Mouse (Mus musculus): ENCODE results near the gene Evx2. TPM values are rescaled to one million over a fixed set of nuclear protein-coding genes. Genes with fewer than 3 reads are reported as not detected.

Evx2 gene
- not detected in 2 replicates for total RNA-seq (2012; rRNA removed)
- not detected for polyA plus RNA-seq (2012; ENCODE audit: insufficient read depth in 1 of 2, insufficient read length in 2 of 2, low read depth in 1 of 2, low replicate concordance in 2 of 2, missing spikeins in 1 of 2)

- Histone ChIP-seq H3K27ac (ENCODE audit: control insufficient read depth, low read depth, low read length) (no peak within 1 kb of the TSS), H3K4me1 (ENCODE audit: control insufficient read depth in 1 of 2, insufficient read depth in 2 of 2, low read length in 2 of 2) (no peaks in the 10 kb centered on the region), H3K4me3 (ENCODE audit: control insufficient read depth in 1 of 2, insufficient read depth in 1 of 2, low read depth in 2 of 2, low read length in 2 of 2) (no peak within 1 kb of the TSS), H3K36me3 (ENCODE audit: control insufficient read depth in 1 of 2, insufficient read depth in 2 of 2, low read length in 2 of 2) (no peaks in the 10 kb centered on the region), H3K79me2 (ENCODE audit: control insufficient read depth, insufficient read depth, low read length, poor library complexity) (no peaks in the 10 kb centered on the region), H3K9ac (ENCODE audit: control insufficient read depth, low read depth, low read length, poor library complexity, severe bottlenecking) (no peak within 1 kb of the TSS), H3K9me3 (replicated peaks; ENCODE audit: insufficient read depth, low read length) (no peaks in the 10 kb centered on the region), H3K27me3 (ENCODE audit: control insufficient read depth in 1 of 2, insufficient read depth in 2 of 2, low read length in 2 of 2) (no peaks in the 10 kb centered on the region)
- no peak for DNase-seq (ENCODE audit: low read depth, low spot score)
- TF ChIP-seq NRF1 (IDR thresholded peaks at IDR 0.05; ENCODE audit: insufficient read depth, low read depth, low read length, poor library complexity, severe bottlenecking) (no peak), TAL1 (IDR thresholded peaks at IDR 0.05; ENCODE audit: low read length) (no peak), POLR2A (IDR thresholded peaks at IDR 0.05; ENCODE audit: control insufficient read depth in 1 of 2, insufficient read depth in 1 of 2, low read depth in 1 of 2, low read length in 2 of 2, poor library complexity in 1 of 2) (no peak), BHLHE40 (IDR thresholded peaks at IDR 0.05; ENCODE audit: borderline replicate concordance, low read depth, low read length) (no peak), RCOR1 (IDR thresholded peaks at IDR 0.05; ENCODE audit: low read depth, low read length) (no peak), MAZ (IDR thresholded peaks at IDR 0.05; ENCODE audit: low read depth, low read length) (no peak), ZNF384 (IDR thresholded peaks at IDR 0.05; ENCODE audit: low read depth, low read length) (no peak), ZMIZ1 (IDR thresholded peaks at IDR 0.05; ENCODE audit: low read depth, low read length) (no peak), ELF1 (IDR thresholded peaks at IDR 0.05; ENCODE audit: low read depth, low read length) (no peak), JUND (IDR thresholded peaks at IDR 0.05; ENCODE audit: low read depth, low read length) (no peak), SIN3A (IDR thresholded peaks at IDR 0.05; ENCODE audit: low read length) (no peak), E2F4 (IDR thresholded peaks at IDR 0.05; ENCODE audit: borderline replicate concordance, low read depth, low read length) (no peak), MYC (IDR thresholded peaks at IDR 0.05; ENCODE audit: low read depth, low read length) (no peak), MAX (IDR thresholded peaks at IDR 0.05; ENCODE audit: low read length) (no peak), MEF2A (IDR thresholded peaks at IDR 0.05; ENCODE audit: extremely low read depth, insufficient replicate concordance, low read depth, low read length, poor library complexity, severe bottlenecking) (no peak), MAFK (IDR thresholded peaks at IDR 0.05; ENCODE audit: borderline replicate concordance, low read depth, low read length) (no peak), TCF12 (IDR thresholded peaks at IDR 0.05; ENCODE audit: low read depth, low read length) (no peak), USF2 (IDR thresholded peaks at IDR 0.05; ENCODE audit: borderline replicate concordance in 1 of 2, insufficient read depth in 1 of 2, low read depth in 1 of 2, low read length in 2 of 2) (no peak), ZC3H11A (IDR thresholded peaks at IDR 0.05; ENCODE audit: low read depth, low read length) (no peak), UBTF (IDR thresholded peaks at IDR 0.05; ENCODE audit: borderline replicate concordance, insufficient read depth, low read depth, low read length) (no peak)
These were observed at the start of gene Evx2 for GRCm38 (mm10) chr2:74659507-74660005. TSS of gene Evx2 (minus strand) at chr2:74659557.
